Mouse (Mus musculus): ENCODE results near the gene Rundc3b. TPM values are rescaled to one million over a fixed set of nuclear protein-coding genes. Genes with fewer than 3 reads are reported as not detected.
A peak's percentile ranks its signal among the peaks of the same experiment; 100 is the strongest.

Gene Rundc3b
- 1 to 10 TPM; 2.1 to 3.8 (median 2.9) TPM for polyA plus RNA-seq (2017; shearing (Covaris generic))

- ATAC-seq, result peak; percentile 94
Observed at GRCm38 (mm10) chr5:8622596-8623231, at the start of gene Rundc3b. Rundc3b (minus strand) TSS chr5:8622952.

- ATAC-seq, result peak; percentile 79
Observed at GRCm38 (mm10) chr5:8669606-8670005, 46.9 kb upstream of the Rundc3b start.

- no peak for ATAC-seq
Observed at GRCm38 (mm10) chr5:8667758-8668474, 45.2 kb upstream of the Rundc3b start.

GRCm38 (mm10) chr5:8664678-8665077 lies 41.9 kb upstream of the Rundc3b start:
- no peak for ATAC-seq

- ATAC-seq, result peak; percentile 29
Observed at GRCm38 (mm10) chr5:8660738-8661151, 38.0 kb upstream of the Rundc3b start.

GRCm38 (mm10) chr5:8659911-8660737 lies 37.4 kb upstream of the Rundc3b start, which contains the start of gene Abcb1a:
Abcb1a (plus strand) TSS chr5:8660077.
- ATAC-seq, result peak; percentile 81

GRCm38 (mm10) chr5:8652085-8652484 lies 29.3 kb upstream of the Rundc3b start:
- ATAC-seq, result peak; percentile 54

- ATAC-seq, result peak; percentile 74
Observed at GRCm38 (mm10) chr5:8648774-8649173, 26.0 kb upstream of the Rundc3b start.

- no peak for ATAC-seq
Observed at GRCm38 (mm10) chr5:8648300-8648699, 25.5 kb upstream of the Rundc3b start.

- no peak for ATAC-seq
Observed at GRCm38 (mm10) chr5:8634489-8634975, 11.8 kb upstream of the Rundc3b start.

GRCm38 (mm10) chr5:8632901-8633300 lies 10.1 kb upstream of the Rundc3b start:
- no peak for ATAC-seq

GRCm38 (mm10) chr5:8622071-8622595 lies 619 bp downstream of the Rundc3b start:
- peak; percentile 44 for ATAC-seq

- ATAC-seq, result no peak
Observed at GRCm38 (mm10) chr5:8571118-8571517, 51.6 kb downstream of the Rundc3b start.

- ATAC-seq, result no peak
Observed at GRCm38 (mm10) chr5:8566867-8567266, 55.9 kb downstream of the Rundc3b start.

- ATAC-seq, result no peak
Observed at GRCm38 (mm10) chr5:8544512-8544911, 78.2 kb downstream of the Rundc3b start.

- ATAC-seq, result no peak
Observed at GRCm38 (mm10) chr5:8542631-8543207, 80.0 kb downstream of the Rundc3b start.

GRCm38 (mm10) chr5:8541120-8542117 lies 81.3 kb downstream of the Rundc3b start:
- no peak for ATAC-seq

- no peak for ATAC-seq
Observed at GRCm38 (mm10) chr5:8519006-8519405, 103.7 kb downstream of the Rundc3b start.

GRCm38 (mm10) chr5:8491778-8492177 lies 131.0 kb downstream of the Rundc3b start:
- ATAC-seq, result no peak

GRCm38 (mm10) chr5:8489471-8490110 lies 133.2 kb downstream of the Rundc3b start:
- ATAC-seq, result peak; percentile 90

Measured in inflammation-experienced regulatory T-cells, adult 6 months (primary cell).